Mouse (Mus musculus) megakaryocyte, adult 5-6 weeks (primary cell): Measurements from ENCODE around the gene Eif4e. TPM values are rescaled to one million over a fixed set of nuclear protein-coding genes. Genes with fewer than 3 reads are reported as not detected.
A peak's percentile ranks its signal among the peaks of the same experiment; 100 is the strongest.
"Not testable (repeated sequence)": the region's sequence is repeated elsewhere in the genome, so short reads cannot be mapped to it uniquely, and the experiment has no call there.

Experiments used
- ATAC-seq: 2 replicates; pipeline ENCODE4 v1.8.0; 2016; ENCODE audit warnings: mild to moderate bottlenecking, inconsistent platforms; ENCODE audit not compliant: poor library complexity, severe bottlenecking
- total RNA-seq, 2 experiments: library from RNA; stranded (forward) in 1 of 2; stranded (reverse) in 1 of 2; fragments of 153-499, 151-499 nt in 1 of 2; fragments of 221-1000, 200-1000 nt in 1 of 2; gene quantifications; 2 replicates each; pipeline versions ENCODE4 v1.2.3 to v1.2.4; 2015 to 2017

Gene Eif4e
- total RNA-seq, 2 experiments from 2014 or later: 106 to 179 TPM

DNA sequence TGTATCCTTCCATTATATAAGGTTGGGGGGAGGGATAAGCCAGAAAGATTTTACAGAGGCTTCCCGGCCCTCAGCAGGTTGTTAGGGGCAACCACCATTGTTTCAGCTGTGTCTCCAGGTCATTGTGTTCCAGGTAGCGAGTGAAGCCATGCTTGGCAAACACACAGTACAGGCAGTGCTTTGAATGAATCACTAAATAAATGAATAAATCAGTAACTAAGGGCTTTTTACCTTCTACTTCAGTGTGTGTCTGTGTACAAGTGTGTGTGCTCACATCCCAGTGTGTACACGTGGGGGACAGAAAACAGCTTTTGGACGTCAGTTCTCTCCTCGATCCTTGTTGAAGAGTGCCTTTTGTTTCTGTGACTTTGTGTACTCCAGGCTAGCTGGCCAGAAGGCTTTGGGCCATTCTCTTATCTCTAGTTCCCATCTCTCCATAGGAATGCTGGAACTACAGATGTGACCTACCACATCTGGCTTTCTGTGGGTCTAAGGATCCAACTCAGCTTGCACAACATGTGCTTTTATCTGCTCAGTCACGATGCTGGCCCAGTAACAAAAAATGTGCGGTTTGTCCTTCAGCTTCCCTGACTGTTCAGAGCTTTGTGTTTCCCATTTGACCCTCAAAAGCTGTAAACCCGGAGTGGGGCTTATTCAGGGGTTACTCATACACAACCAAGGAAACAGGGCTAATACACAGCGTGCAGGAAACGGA lies 10.2 kb upstream of the Eif4e start:
- no peak for ATAC-seq

DNA sequence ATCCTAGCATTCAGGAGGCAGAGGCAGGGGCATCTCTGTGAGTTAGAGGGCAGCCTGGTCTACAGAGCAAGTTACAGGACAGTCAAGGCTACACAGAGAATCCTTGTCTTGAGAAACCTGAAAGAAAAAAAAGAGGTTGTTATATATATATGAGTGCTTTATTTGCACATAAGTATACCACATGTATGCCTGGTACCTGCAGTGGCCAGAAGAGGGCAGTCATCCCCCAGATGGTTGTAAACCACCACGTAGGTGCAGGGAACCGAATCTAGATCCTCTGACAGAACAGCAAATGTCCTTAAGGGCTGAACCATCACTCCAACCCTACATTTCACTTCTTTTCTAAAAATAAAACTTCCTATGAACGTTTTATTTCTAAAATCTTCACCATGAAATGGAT lies 8.1 kb upstream of the Eif4e start:
- peak; percentile 65 for ATAC-seq

DNA sequence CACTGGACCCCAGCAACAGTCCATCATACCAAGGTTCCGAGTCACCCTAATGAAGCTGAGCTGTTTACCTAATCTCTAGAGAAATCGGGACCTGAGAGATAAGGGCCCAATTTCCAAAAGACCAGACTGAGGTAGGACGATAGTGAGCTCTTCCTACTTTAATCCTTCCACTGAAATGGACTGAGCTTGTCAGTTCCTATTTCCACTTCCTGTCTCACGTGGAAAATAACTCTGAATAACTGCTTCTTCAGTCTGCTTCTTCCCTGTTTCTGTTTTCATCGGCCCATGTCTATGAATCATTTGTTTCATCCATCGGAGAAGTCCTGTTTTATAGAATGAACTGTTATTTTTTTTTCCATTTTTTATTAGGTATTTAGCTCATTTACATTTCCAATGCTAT lies 6.8 kb upstream of the Eif4e start:
- peak; percentile 64 for ATAC-seq

DNA sequence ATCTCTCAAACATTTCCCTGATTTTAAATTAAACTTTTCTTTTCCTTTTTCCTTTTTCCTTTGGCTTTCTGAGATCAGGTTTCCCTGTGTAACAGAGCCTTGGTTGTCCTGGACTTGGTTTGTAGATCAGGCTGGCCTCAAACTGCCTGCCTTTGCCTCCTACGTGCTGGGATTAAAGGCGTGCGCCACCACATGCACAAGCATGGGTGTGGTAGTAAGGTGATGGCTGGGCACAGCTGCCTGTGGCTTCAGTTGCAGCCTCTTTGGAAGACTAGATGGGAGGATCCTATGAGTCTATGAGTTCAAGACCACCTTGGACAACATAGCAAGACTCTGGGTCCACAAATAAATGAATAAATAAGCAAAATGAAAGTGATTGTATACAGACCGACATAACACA lies 2.0 kb upstream of the Eif4e start:
- no peak for ATAC-seq

DNA sequence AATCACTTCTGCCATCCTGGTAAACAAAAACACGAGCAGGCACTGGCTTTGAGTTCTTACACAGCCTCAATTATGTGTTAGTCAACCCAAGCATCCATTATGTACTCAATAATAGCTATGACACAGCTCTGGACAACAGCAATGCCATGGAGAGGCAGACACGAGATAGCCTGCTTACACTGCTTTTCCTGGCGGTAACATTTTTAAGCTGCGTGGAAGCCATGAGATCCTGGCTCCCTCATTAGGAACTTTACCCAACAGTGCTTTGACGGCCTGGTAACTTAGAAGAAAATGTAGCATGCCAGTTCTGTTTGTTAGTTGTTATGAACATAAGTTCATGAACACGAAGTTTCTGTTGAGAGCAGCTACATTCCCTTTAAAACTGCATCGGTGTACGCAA lies 485 bp upstream of the Eif4e start:
- no peak for ATAC-seq

DNA sequence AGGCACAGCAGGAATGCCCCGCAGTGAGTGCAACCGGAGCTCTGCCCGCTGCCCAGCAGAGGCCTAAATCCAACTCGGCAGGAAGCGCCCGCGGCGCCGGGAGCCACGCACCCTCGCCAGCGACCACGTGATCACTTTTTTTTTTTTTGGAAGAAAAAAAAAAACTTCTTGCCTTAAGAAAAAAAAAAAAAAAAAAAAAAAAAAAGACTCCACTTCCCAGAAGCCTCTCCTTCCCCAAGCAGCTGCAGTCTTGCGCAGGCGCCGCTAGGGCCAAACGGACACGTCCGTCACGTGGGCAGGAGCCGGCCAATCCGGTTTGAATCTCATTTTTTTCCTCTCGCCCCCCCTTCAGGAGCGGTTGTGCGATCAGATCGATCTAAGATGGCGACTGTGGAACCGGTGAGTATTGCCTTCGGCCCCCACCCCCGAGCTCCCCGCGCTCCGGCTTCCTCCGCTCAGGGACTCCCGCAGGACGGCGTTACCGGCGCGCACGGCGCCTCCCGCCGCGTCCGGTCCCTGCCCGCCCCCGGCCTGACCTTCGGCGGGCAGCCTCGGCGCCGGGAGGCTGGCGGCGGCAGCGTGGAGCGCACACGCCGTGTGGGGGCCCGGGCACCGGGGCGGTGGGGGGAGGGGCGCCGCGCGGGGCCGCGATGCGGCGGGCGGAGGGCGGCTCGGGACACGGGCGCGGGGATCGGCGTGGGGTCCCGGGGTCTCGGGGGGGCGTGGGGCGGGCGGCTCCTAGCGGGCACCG lies 1.1 kb downstream of the Eif4e start:
- peak; percentile 81 for ATAC-seq

DNA sequence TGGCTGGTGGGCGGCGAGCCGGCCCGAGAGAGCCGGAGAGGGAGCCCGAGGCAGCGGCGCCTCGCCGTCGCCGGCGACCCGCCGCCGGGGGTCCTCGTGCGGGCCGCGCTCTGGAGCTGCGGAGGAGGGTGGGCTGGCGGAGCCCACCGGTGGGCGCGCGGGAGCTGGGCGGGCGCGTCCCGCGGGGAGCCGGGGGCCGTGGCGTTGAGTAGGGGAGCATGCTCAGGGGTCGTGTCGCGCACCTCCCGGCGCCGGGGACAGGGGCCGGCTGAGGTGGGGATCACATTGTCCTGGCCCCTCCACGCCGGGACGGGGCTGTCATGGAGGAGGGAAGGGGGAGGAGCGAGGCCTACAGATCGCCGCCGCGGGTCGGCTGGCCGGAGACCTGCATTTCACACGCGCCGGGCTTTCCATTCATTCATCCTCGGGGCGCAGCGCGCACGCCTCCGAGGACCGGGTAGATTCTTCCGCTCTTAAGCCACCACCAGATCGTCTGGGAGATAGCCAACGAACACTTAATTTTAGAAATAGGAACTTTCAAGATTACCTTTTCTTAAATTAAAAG lies 1.8 kb downstream of the Eif4e start:
- ATAC-seq: peak; percentile 55

DNA sequence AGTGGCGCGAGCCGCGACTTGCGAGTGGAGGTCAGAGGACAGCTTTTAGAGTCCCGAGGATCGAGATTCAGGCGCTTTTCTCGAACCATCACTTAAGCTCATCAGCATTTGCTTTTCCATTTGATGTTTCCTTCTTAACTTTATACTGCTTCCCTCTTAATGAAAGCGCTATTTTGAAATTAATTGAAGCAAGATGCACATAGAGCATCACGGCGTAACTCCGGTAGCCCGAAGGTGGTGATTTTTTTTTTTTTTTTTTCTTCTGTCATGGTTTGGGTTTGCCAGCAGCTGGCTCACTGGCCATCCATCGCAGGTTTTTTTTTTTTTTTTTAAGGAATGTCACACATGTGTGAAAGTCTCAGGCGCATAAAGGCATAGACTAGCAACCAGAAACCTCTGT lies 2.3 kb downstream of the Eif4e start:
- no peak for ATAC-seq

DNA sequence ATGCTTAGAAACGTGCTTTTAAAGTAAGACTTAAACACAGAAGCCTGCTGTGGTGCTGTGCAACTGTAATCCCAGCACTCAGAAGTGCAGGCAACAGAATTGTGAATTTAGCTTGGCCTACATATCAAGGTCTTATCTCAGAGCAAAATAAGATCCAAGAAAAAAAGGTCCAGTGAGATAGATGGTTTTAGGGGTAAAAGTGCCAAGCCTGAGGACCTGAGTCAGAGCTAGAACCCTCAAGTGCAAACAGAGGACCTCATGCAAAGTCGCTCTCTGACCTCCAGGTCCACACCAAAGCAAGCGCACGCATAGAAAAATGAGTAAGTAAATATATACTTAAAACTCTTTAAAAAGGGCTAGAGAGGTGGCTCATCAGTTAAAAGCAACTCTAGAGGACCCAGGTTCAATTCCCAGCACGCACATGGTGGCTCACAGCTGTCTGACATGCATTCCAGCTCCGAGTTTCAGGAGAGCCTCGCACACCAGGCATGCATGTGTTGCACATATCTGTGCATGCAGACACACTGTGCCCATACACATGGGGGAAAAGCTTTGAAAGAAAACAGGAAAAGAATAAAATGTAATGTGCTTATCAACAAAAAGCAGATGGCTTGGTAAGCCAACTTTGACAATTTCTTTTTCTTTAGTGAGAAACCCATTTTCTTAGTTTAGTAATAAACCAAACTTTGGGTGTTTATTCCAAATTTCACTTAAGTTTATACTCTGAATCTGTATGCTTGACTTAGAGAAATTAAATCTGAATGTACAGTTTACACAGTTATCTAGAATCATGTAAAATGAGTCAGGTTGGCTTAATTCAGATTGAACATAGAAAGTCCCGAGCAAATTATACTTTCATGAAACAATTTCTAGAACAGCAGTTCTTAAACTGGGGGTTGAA lies 4.8 kb downstream of the Eif4e start:
- no peak for ATAC-seq

DNA sequence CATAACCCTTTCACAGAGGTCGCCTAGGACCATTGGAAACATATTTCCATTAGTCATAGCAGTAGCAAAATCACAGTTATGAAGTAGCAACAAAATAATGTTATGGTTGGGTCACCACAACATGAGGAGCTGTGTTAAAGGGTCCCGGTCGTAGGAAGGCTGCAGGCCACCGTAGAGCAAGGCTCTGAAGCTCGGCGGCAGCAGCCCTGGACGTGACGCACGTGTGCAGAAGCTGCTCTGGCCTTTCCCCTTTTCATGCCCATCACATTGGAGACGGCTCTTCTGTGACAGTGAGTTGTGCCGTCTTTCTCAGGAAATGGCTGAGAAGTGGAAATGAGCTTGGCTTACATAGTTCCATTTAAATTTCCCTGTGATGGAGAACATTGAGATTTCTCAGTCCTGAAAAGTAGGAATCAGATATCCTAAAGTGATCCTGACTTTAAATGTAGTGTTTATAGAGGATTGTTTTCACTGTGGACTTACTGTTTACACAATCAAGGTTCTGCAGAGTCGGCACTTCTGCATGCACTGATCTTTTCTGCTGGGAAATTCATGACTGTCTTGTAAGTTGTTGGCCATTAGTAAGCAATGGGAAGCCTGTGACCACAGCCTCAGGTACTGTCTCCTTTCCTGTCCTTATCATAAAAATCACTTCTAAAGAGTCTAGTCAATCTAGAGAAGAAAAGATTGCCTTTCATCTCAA lies 5.7 kb downstream of the Eif4e start:
- ATAC-seq: no peak

DNA sequence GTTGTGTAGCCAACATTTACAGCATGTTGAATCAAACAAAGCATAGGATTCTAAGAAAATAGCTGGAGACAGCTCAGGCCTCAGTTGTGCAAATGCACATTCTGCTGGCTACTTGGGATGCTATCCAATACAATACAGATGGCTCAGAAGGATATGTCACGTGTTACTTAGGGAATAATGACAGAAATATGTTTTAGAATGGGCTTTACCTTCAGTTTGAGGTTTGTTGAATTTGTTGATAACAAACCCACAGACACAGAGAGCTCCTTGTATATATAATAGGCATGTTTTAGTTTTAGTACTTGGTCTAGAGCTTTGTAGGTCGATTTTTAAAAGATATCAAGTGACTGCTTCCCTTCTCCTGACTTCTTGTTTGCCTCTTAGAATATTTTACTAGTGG lies 6.8 kb downstream of the Eif4e start:
- no peak for ATAC-seq

DNA sequence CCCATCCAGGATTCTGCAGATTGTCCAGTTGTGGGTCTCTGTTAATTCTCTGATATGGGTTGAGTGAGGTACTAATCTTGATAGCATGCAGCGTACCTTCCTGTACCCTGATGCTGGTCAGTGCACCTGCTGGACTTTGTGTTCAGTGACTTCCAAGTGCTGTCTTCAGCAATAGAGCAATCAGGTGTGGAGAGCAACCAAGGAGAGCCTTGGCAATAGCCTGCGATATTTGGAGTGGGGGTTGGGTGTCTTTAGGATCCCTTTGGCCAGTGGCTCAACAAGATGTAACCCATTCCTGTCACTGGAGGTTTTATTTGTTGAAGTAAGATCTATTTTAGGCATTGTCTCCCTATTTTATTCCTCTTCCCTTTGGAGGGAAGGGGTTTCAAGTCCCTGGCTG lies 10.1 kb downstream of the Eif4e start:
- ATAC-seq: no peak

DNA sequence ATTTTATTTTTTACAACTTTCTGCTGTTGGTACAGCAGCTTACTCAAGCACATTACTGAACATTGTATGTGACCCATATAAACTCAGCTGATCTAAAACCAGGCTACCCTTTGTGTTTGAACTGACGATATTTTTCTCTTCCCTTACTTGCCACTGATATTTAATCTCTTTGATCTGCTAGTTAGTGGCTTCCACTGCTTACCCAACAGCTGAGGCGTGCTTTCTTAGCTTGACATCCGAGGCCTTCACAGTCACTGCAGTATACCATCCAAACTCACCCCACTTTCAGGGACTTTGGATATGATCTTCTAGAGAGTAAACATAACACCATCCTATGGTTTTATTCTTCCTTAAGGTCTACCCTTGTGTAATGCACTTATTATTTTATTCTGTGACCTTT lies 16.6 kb downstream of the Eif4e start:
- ATAC-seq: no peak

DNA sequence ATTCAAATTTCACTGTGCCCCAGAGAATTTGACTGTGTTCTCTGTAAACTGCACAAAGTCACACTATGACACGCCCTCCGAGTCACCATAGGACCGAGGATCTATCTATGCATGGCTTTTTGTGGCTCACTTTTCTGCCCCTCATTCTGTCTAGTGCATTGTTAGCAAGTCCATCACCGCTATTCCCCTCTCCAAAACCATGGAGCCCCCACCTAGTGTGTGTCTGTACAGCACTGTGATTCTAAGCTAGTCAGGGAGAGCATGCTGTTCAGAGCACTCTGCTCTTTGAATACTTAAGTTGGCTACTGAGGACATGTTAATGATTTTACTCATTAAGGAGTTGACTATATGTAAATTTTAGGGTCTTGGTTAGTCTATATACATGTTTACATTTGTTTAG lies 18.1 kb downstream of the Eif4e start:
- ATAC-seq: no peak

DNA sequence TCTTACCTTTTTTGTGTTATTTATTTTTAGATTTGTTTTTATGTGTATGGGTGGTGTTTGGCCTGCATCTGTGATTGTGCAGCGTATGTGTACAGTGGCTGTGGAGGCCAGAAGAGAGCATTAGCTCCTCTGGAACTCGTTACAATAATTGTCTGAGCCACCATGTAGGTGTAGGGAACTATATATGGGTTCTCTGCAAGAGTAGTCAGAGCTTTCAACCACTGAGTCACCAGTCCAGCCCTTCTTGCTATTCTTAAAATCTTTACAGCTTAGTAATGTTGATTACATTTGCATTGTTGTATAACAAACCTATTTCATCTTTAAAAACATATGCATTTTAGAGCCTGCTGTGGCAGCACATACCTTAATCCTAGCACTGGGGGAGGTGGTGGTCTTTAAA lies 20.7 kb downstream of the Eif4e start:
- no peak for ATAC-seq

DNA sequence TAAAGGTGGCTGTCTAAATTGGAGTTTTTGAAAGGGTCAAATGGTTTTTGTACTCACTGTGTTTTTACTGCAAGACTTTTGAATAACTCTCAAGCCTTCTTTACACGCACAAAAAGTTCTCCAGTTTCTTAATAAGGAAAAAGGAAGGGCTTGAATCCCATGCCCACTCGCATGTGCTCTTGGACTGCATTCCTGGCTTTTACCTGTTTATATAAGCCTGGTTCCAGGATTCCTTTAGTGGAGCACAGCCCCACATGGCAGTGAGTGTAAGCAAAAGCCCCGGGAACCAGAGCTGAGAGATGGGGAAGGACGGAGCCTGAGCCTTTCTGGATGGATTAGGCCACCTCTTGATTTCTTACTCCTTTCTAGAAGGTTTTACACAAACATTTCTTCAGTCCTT lies 23.1 kb downstream of the Eif4e start:
- ATAC-seq: no peak

DNA sequence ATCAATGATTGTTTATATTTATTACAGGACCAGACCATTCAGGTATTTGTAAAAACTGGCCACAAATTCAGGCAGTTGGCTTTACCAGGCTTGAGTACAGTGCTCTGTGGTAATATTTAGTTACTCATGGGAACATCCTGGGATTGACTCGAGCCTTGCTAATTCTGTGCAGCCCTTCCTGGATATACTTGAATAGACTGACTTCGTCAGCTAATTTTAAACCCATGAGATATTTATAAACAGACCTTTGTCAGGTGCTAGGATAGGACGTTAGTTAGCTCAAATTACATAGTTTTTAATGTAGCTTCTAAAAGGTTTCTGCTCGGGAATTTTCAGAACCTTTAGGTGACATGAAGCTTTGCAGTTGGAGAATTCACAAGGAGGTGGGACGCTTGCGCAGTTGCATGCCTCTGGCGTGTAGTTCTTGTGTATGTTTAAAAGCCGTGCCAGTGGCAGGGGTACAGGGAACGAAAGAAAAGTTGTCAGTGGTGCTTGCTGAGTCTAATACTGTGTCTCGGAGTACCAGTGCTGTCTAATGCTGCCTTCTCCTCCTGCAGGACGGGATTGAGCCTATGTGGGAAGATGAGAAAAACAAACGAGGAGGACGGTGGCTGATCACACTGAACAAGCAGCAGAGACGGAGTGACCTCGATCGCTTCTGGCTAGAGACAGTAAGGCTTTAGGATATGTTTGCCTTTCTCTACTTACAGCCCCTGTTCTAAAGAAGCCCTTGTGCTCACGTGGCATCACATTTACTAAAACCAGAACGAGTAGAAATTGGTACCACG lies 24.6 kb downstream of the Eif4e start:
- no peak for ATAC-seq

DNA sequence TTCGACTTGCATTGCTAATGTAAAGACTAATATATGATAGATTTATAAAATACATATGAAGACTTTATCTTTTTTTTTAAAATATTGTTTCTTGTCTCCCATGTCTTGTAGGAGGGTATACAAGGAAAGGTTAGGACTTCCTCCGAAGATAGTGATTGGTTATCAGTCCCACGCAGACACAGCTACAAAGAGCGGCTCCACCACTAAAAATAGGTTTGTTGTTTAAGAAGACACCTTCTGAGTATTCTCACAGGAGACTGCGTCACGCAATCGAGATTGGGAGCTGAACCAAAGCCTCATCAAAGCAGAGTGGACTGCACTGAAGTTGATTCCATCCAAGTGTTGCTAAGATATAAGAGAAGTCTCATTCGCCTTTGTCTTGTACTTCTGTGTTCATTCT lies 29.3 kb downstream of the Eif4e start:
- ATAC-seq: not testable (repeated sequence)

DNA sequence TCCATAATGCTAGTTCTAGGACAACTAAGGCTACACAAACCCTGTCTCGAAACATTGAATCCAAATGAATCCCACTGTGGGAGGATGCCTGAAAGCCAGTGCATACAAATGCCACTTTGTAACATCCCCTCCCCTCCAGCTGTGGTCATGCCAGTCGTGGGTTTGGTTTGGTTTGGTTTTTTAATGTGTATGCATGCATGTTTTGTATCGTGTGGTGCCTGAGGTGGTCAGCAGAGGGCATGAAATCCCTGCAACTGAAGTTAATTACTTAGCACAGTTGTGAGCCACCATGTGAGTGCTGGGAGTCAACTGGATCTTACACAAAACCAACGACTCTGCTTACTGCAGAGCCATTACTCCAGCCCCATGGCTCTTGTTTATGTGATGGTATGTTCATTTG lies 32.5 kb downstream of the Eif4e start:
- ATAC-seq: 0 out of 2 replicates have a peak, but pooled peaks have one; percentile 33

DNA sequence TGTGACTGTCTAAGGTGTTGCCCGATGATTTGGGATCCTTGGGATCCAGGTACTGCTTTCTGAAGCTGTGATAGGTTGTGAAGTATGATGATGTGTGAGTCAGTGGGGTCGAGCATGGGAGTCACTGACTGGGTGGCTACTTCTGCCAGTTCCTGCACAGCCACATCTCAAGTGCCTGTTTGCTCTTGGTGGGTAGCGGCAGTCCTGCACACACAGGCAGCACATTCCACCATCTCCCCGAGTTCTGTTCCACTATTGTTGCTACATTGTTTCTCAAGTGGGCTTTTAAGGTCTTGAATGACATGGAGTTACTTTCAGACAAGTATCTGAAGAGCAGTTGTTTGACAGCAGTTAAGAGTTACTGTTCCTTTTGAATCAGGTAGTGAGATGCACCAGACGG lies 34.3 kb downstream of the Eif4e start:
- no peak for ATAC-seq
